Mouse (Mus musculus) gastrocnemius, postnatal 14 days (tissue): ENCODE measurements around the gene Hist1h2bh. TPM values are rescaled to one million over a fixed set of nuclear protein-coding genes. Genes with fewer than 3 reads are reported as not detected.

Source experiments
- microRNA-seq, 2 experiments: library from miRNA; unstranded; fragments of <30 nt; microRNA quantifications; one replicate each; pipeline ENCODE4 v1.2.0; 2021
- total RNA-seq, 2 experiments: library from RNA; stranded (reverse); gene quantifications; 2 replicates each; pipeline ENCODE4 v1.2.3; 2021

The Hist1h2bh gene
- total RNA-seq, 2 experiments from 2014 or later = 5.5 to 5.7 TPM

Small RNA genes lying within 50 kb of the gene (microRNA-seq; reads per million reads assigned to microRNA genes)
- 0 reads per million in 2 experiments for gene Gm44297
- 0 reads per million in 2 experiments for gene Gm44359
- gene Gm44394 = 0 reads per million in 2 experiments
- gene n-TStga1 = 0 reads per million in 2 experiments

Other genes starting within 250 kb of the Hist1h2bh start
- gene Zfp322a, start 174.2 kb downstream of the Hist1h2bh start, total RNA-seq = 10 to 100 TPM; 11.5 TPM
- gene Abt1, start 119.5 kb downstream of the Hist1h2bh start, total RNA-seq = 1 to 10 TPM; 4.5 to 4.7 TPM
- not detected for gene Btn1a1, start 77.5 kb downstream of the Hist1h2bh start, total RNA-seq
- not detected for gene Btn2a2, start 54.5 kb downstream of the Hist1h2bh start, total RNA-seq
- 100 to 1,000 TPM; 281 to 294 TPM for gene Hist1h4h, start 12.3 kb downstream of the Hist1h2bh start, total RNA-seq
- 10 to 100 TPM; 61.2 to 77.1 TPM for gene Hist1h2af, start 9.5 kb downstream of the Hist1h2bh start, total RNA-seq
- 10 to 100 TPM; 19.9 to 21.2 TPM for gene Hist1h3g, start 8.0 kb downstream of the Hist1h2bh start, total RNA-seq
- gene Hist1h3f, start 660 bp upstream of the Hist1h2bh start, total RNA-seq = 10 to 100 TPM; 24.2 to 25.2 TPM
- 100 to 1,000 TPM; 118 to 120 TPM for gene Hist1h4f, start 8.3 kb upstream of the Hist1h2bh start, total RNA-seq
- gene Hist1h1d, start 9.9 kb upstream of the Hist1h2bh start, total RNA-seq = 1 to 10 TPM; 8.2 to 9.3 TPM
- 10 to 100 TPM; 54.8 to 55.8 TPM for gene Hist1h3e, start 19.0 kb upstream of the Hist1h2bh start, total RNA-seq
- 10 to 100 TPM; 15.2 to 16.6 TPM for gene Hist1h2ae, start 27.8 kb upstream of the Hist1h2bh start, total RNA-seq
- gene Hist1h2bg, start 28.0 kb upstream of the Hist1h2bh start, total RNA-seq = 100 to 1,000 TPM; 102 to 113 TPM
- gene Hist1h2bf, start 30.8 kb upstream of the Hist1h2bh start, total RNA-seq = 10 to 100 TPM; 47.0 to 49.6 TPM
- 10 to 100 TPM; 13.9 to 14.8 TPM for gene Hist1h2ad, start 31.0 kb upstream of the Hist1h2bh start, total RNA-seq
- 10 to 100 TPM; 13.5 to 15.2 TPM for gene Hist1h3d, start 32.4 kb upstream of the Hist1h2bh start, total RNA-seq
- 10 to 100 TPM; 88.4 to 95.8 TPM for gene Hist1h4d, start 38.2 kb upstream of the Hist1h2bh start, total RNA-seq
- 10 to 100 TPM; 25.3 to 25.8 TPM for gene Hist1h2be, start 77.7 kb upstream of the Hist1h2bh start, total RNA-seq
- 100 to 1,000 TPM in 1 of 2 experiments, 10 to 100 TPM in 1; 91.2 to 121 TPM for gene Hist1h1e, start 79.2 kb upstream of the Hist1h2bh start, total RNA-seq
- gene Hist1h2ac, start 140.6 kb upstream of the Hist1h2bh start, total RNA-seq = 1 to 10 TPM; 3.1 to 3.7 TPM
- gene Hist1h2bc, start 140.8 kb upstream of the Hist1h2bh start, total RNA-seq = 10 to 100 TPM; 75.5 to 80.0 TPM
- not detected for gene Hist1h1t, start 152.4 kb upstream of the Hist1h2bh start, total RNA-seq
- 10 to 100 TPM; 94.2 to 99.8 TPM for gene Hist1h4c, start 155.1 kb upstream of the Hist1h2bh start, total RNA-seq
- 10 to 100 TPM; 15.3 to 17.6 TPM for gene Hfe, start 167.5 kb upstream of the Hist1h2bh start, total RNA-seq
- 100 to 1,000 TPM; 258 to 269 TPM for gene Hist1h1c, start 195.4 kb upstream of the Hist1h2bh start, total RNA-seq
- 10 to 100 TPM; 31.6 to 33.2 TPM for gene Hist1h3c, start 202.2 kb upstream of the Hist1h2bh start, total RNA-seq
- gene Hist1h2bb, start 203.3 kb upstream of the Hist1h2bh start, total RNA-seq = 10 to 100 TPM; 42.8 to 44.6 TPM
- gene Hist1h2ab, start 207.7 kb upstream of the Hist1h2bh start, total RNA-seq = 10 to 100 TPM; 67.6 to 81.2 TPM
- 10 to 100 TPM; 86.8 to 91.4 TPM for gene Hist1h3b, start 208.9 kb upstream of the Hist1h2bh start, total RNA-seq
- 10 to 100 TPM; 56.8 to 62.2 TPM for gene Hist1h4b, start 213.6 kb upstream of the Hist1h2bh start, total RNA-seq
- 10 to 100 TPM; 55.4 to 68.5 TPM for gene Hist1h4a, start 217.8 kb upstream of the Hist1h2bh start, total RNA-seq
- 10 to 100 TPM; 70.9 to 73.7 TPM for gene Hist1h3a, start 219.0 kb upstream of the Hist1h2bh start, total RNA-seq
- 10 to 100 TPM; 45.7 to 47.5 TPM for gene Hist1h1a, start 220.3 kb upstream of the Hist1h2bh start, total RNA-seq
- not detected for gene Trim38, start 226.5 kb upstream of the Hist1h2bh start, total RNA-seq